Mouse (Mus musculus) myocyte (in vitro differentiated cells): ENCODE data around the gene Slc36a1. TPM values are rescaled to one million over a fixed set of nuclear protein-coding genes. Genes with fewer than 3 reads are reported as not detected.

Experiments
- H3K27me3 ChIP-seq: one replicate; pipeline ENCODE4 v1.6.1; 2011; ENCODE audit not compliant: control insufficient read depth, insufficient read depth, insufficient read length
- H3K36me3 ChIP-seq: one replicate; pipeline ENCODE4 v1.6.1; 2011; ENCODE audit not compliant: control insufficient read depth, insufficient read depth
- H3K4me2 ChIP-seq: one replicate; pipeline ENCODE4 v1.6.1; 2011; ENCODE audit warnings: low read depth, control low read depth
- H3K4me3 ChIP-seq: one replicate; pipeline ENCODE4 v1.5.1; 2011; ENCODE audit warnings: mild to moderate bottlenecking, control low read depth, moderate library complexity
- H3K79me2 ChIP-seq: one replicate; pipeline ENCODE4 v1.6.1; 2011; ENCODE audit not compliant: control insufficient read depth, insufficient read depth
- H3ac ChIP-seq: one replicate; pipeline ENCODE4 v1.6.1; 2011; ENCODE audit not compliant: control insufficient read depth, insufficient read length
- CEBPB ChIP-seq: IDR thresholded peaks from 2 replicates; pipeline ENCODE4 v1.6.1; 2011; ENCODE audit warnings: mild to moderate bottlenecking, moderate library complexity; ENCODE audit not compliant: poor library complexity, insufficient read depth, severe bottlenecking
- E2F4 ChIP-seq: IDR thresholded peaks from one replicate; pipeline ENCODE4 v1.6.1; 2011; ENCODE audit warnings: mild to moderate bottlenecking, control low read depth, moderate library complexity; ENCODE audit not compliant: insufficient read depth
- MAX ChIP-seq: IDR thresholded peaks from one replicate; pipeline ENCODE4 v1.6.1; 2011; ENCODE audit warnings: low read depth, mild to moderate bottlenecking, control low read depth
- MYOD1 ChIP-seq, 3 experiments: IDR thresholded peaks; one replicate each; pipeline ENCODE4 v1.6.1; 2011; ENCODE audit warnings: control low read depth in 2 of 3, low read depth in 2 of 3, mild to moderate bottlenecking in 2 of 3, moderate library complexity in 1 of 3; ENCODE audit not compliant: insufficient read length in 2 of 3, control insufficient read depth in 1 of 3
- MYOG ChIP-seq, 3 experiments: IDR thresholded peaks; one replicate each; pipeline ENCODE4 v1.6.1; 2011; ENCODE audit warnings: control low read depth in 2 of 3, low read depth in 2 of 3, mild to moderate bottlenecking in 2 of 3; ENCODE audit not compliant: insufficient read length in 2 of 3, control insufficient read depth in 1 of 3, insufficient read depth in 1 of 3
- POLR2A ChIP-seq: IDR thresholded peaks from one replicate; pipeline ENCODE4 v1.6.1; 2011; ENCODE audit warnings: low read depth, mild to moderate bottlenecking, control low read depth, moderate library complexity; ENCODE audit not compliant: insufficient read length
- POLR2AphosphoS2 ChIP-seq: IDR thresholded peaks from one replicate; pipeline ENCODE4 v1.6.1; 2011; ENCODE audit warnings: low read depth, control low read depth; ENCODE audit not compliant: insufficient read length
- REST ChIP-seq: IDR thresholded peaks from one replicate; pipeline ENCODE4 v1.6.1; 2011; ENCODE audit warnings: mild to moderate bottlenecking, control low read depth, moderate library complexity; ENCODE audit not compliant: insufficient read depth, insufficient read length
- SRF ChIP-seq: IDR thresholded peaks from one replicate; pipeline ENCODE4 v1.6.1; 2011; ENCODE audit warnings: low read depth; ENCODE audit not compliant: control insufficient read depth, insufficient read length
- TCF12 ChIP-seq: IDR thresholded peaks from one replicate; pipeline ENCODE4 v1.6.1; 2011; ENCODE audit warnings: mild to moderate bottlenecking, control low read depth; ENCODE audit not compliant: poor library complexity, insufficient read depth, severe bottlenecking
- TCF3 ChIP-seq: IDR thresholded peaks from one replicate; pipeline ENCODE4 v1.6.1; 2011; ENCODE audit warnings: low read depth, control low read depth; ENCODE audit not compliant: insufficient read length
- USF1 ChIP-seq: IDR thresholded peaks from one replicate; pipeline ENCODE4 v1.6.1; 2011; ENCODE audit warnings: low read depth, mild to moderate bottlenecking, control low read depth, moderate library complexity
- polyA plus RNA-seq: library from polyadenylated mRNA; unstranded; fragments of >200 nt; fragmentation: generic; extraction: Trizol; gene quantifications from one replicate; pipeline ENCODE4 v1.2.1, GENCODE M21; 2012; ENCODE audit warnings: missing spikeins

Gene Slc36a1
- polyA plus RNA-seq, 1 experiment = 5.3 TPM

DNA sequence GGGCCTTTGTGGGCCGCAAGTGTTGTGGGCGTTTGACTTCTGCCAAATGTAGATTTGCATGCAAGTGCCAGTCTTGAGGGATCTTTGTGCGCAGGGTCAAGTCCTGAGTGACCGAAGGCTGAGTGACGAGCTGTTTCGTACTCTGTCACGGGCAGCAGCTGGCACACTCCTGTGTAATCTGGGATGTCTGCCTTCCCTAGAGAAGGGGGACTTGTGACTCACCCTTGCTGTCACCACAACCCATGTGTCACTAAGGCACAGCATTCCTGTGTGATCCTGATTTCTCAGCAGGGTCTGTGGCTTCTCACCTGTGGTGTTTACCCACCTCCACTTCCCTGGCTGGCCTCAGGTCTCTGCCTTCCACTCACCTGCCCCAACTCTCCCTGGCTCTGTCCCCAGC lies 13.7 kb downstream of the Slc36a1 start:
- Histone ChIP-seq H3ac (no peak overlapping the region), H3K79me2 (no peaks in the 10 kb centered on the region), H3K4me2 (no peak overlapping the region), H3K36me3 (no peaks in the 10 kb centered on the region), H3K27me3 (no peaks in the 10 kb centered on the region), H3K4me3 (no peak overlapping the region)
- TF ChIP-seq MYOG (IDR thresholded peaks at IDR 0.05; ENCODE audit: control insufficient read depth in 1 of 3, insufficient read depth in 1 of 3, insufficient read length in 2 of 3, low read depth in 2 of 3) (peak in 1 of 3 experiments; percentile 2), TCF12 (no peak)

DNA sequence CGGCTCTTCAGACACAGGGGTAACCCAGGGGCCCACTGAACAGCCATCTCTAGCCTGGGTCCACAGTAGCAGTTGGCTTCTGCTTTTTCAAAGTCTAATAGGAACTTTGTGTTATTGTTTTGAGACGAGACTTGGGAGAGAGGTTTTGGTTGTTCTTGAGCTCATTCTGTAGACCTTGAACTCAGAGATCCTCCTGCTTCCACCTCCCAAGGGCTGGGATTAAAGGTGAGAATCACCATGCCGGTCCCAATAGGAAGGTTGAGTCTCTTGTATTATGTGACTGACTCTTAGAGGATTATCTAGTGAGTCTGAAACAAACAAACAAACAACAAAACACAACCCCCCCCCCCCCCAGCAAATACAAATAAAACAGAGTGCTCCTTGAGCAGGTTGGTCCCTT lies 14.3 kb downstream of the Slc36a1 start:
- no peak overlapping the region for H3ac ChIP-seq
- H3K4me3 ChIP-seq = no peak overlapping the region
- no peak for TF ChIP-seq E2F4
- TF ChIP-seq TCF3 = no peak
- no peak for TF ChIP-seq MYOD1 (IDR thresholded peaks at IDR 0.05; ENCODE audit: control insufficient read depth in 1 of 3, insufficient read length in 2 of 3, low read depth in 2 of 3)
- TF ChIP-seq SRF = no peak
- no peak for TF ChIP-seq TCF12
- no peak for TF ChIP-seq POLR2A
- no peak for TF ChIP-seq REST
- no peak for TF ChIP-seq MYOG (IDR thresholded peaks at IDR 0.05; ENCODE audit: control insufficient read depth in 1 of 3, insufficient read depth in 1 of 3, insufficient read length in 2 of 3, low read depth in 2 of 3)
- no peaks in the 10 kb centered on the region for H3K36me3 ChIP-seq
- H3K4me2 ChIP-seq = no peak overlapping the region
- no peaks in the 10 kb centered on the region for H3K79me2 ChIP-seq
- no peaks in the 10 kb centered on the region for H3K27me3 ChIP-seq

GRCm38 (mm10) chr11:55221306-55221705 lies 17.2 kb downstream of the Slc36a1 start:
- H3K4me3 ChIP-seq = no peak overlapping the region
- no peaks in the 10 kb centered on the region for H3K79me2 ChIP-seq
- H3K27me3 ChIP-seq = no peaks in the 10 kb centered on the region
- H3K4me2 ChIP-seq = no peak overlapping the region
- TF ChIP-seq MAX = no peak
- TF ChIP-seq TCF3 = no peak
- no peak for TF ChIP-seq MYOG (IDR thresholded peaks at IDR 0.05; ENCODE audit: control insufficient read depth in 1 of 3, insufficient read depth in 1 of 3, insufficient read length in 2 of 3, low read depth in 2 of 3)
- no peak overlapping the region for H3ac ChIP-seq
- no peaks in the 10 kb centered on the region for H3K36me3 ChIP-seq

- Histone ChIP-seq H3K79me2 (no peaks in the 10 kb centered on the region), H3K4me2 (no peak overlapping the region), H3K36me3 (no peaks in the 10 kb centered on the region), H3ac (no peak overlapping the region), H3K27me3 (no peaks in the 10 kb centered on the region), H3K4me3 (no peak overlapping the region)
- TF ChIP-seq MYOG (IDR thresholded peaks at IDR 0.05; ENCODE audit: control insufficient read depth in 1 of 3, insufficient read depth in 1 of 3, insufficient read length in 2 of 3, low read depth in 2 of 3) (no peak), POLR2A (no peak), USF1 (no peak), SRF (no peak), POLR2AphosphoS2 (no peak), TCF3 (no peak), MYOD1 (IDR thresholded peaks at IDR 0.05; ENCODE audit: control insufficient read depth in 1 of 3, insufficient read length in 2 of 3, low read depth in 2 of 3) (no peak), TCF12 (no peak), CEBPB (no peak), REST (no peak), MAX (no peak), E2F4 (no peak)
Observed at GRCm38 (mm10) chr11:55231034-55231433, 26.9 kb downstream of the Slc36a1 start.

DNA sequence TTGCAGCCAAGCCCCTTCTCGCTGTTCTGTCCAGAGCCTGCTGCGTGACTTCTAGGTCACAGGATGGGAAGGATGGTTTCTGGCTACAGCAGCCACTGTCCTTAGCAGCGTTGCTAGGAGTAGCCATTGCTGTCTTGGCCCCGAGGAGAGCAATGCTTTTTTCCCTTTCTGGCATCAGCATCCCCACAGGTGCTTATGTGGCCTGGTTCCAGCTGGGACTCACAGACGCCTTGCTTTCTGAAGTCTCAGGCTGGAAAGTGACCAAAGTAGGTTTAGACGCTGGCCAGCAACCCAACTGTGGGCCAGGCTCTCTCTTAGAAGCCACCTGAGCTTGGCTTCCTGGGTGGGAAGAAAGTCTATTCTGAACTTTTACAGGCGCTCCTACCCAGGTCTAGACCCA lies 30.1 kb downstream of the Slc36a1 start:
- Histone ChIP-seq H3ac (no peak overlapping the region), H3K27me3 (no peaks in the 10 kb centered on the region), H3K4me3 (no peak overlapping the region), H3K79me2 (no peaks in the 10 kb centered on the region), H3K4me2 (no peak overlapping the region), H3K36me3 (no peaks in the 10 kb centered on the region)
- no peak for TF ChIP-seq REST
- TF ChIP-seq SRF = no peak
- no peak for TF ChIP-seq E2F4
- TF ChIP-seq MYOD1 (IDR thresholded peaks at IDR 0.05; ENCODE audit: control insufficient read depth in 1 of 3, insufficient read length in 2 of 3, low read depth in 2 of 3) = no peak
- no peak for TF ChIP-seq CEBPB
- TF ChIP-seq TCF3 = no peak
- TF ChIP-seq MYOG (IDR thresholded peaks at IDR 0.05; ENCODE audit: control insufficient read depth in 1 of 3, insufficient read depth in 1 of 3, insufficient read length in 2 of 3, low read depth in 2 of 3) = no peak
- no peak for TF ChIP-seq TCF12
- no peak for TF ChIP-seq MAX
- TF ChIP-seq POLR2A = no peak
- TF ChIP-seq POLR2AphosphoS2 = no peak
- no peak for TF ChIP-seq USF1

- H3K36me3 ChIP-seq = no peaks in the 10 kb centered on the region
- H3K4me3 ChIP-seq = no peak overlapping the region
- no peaks in the 10 kb centered on the region for H3K79me2 ChIP-seq
- no peaks in the 10 kb centered on the region for H3K27me3 ChIP-seq
- no peak overlapping the region for H3K4me2 ChIP-seq
- no peak overlapping the region for H3ac ChIP-seq
- TF ChIP-seq MYOG (IDR thresholded peaks at IDR 0.05; ENCODE audit: control insufficient read depth in 1 of 3, insufficient read depth in 1 of 3, insufficient read length in 2 of 3, low read depth in 2 of 3) (no peak), TCF12 (no peak), POLR2A (no peak), POLR2AphosphoS2 (no peak), CEBPB (no peak), USF1 (no peak), MYOD1 (IDR thresholded peaks at IDR 0.05; ENCODE audit: control insufficient read depth in 1 of 3, insufficient read length in 2 of 3, low read depth in 2 of 3) (no peak), E2F4 (no peak), REST (no peak), TCF3 (no peak), MAX (no peak), SRF (no peak)
Observed at GRCm38 (mm10) chr11:55234791-55235190, 30.6 kb downstream of the Slc36a1 start.
